Mouse (Mus musculus): ENCODE measurements around the gene Defb25. TPM values are rescaled to one million over a fixed set of nuclear protein-coding genes. Genes with fewer than 3 reads are reported as not detected.

Defb25 gene
- polyA plus RNA-seq (2012; ENCODE audit: low replicate concordance) = not detected in 2 replicates

GRCm38 (mm10) chr2:152622953-152623352 is at the start of gene Defb25:
Gene Defb25 (minus strand): TSS chr2:152623053.

GRCm38 (mm10) chr2:152669256-152669638 is 46.4 kb upstream of the Defb25 start, which contains the start of gene H13:
Gene H13 (plus strand): TSS chr2:152669461.

GRCm38 (mm10) chr2:152626774-152627591 is 4.1 kb upstream of the Defb25 start, which contains the start of gene Rem1:
Gene Rem1 (plus strand): TSS chr2:152626951.

GRCm38 (mm10) chr2:152604057-152604456 is 18.8 kb downstream of the Defb25 start, which contains the start of gene Defb36:
Gene Defb36 (plus strand): TSS chr2:152604327.

GRCm38 (mm10) chr2:152599299-152599698 is 23.6 kb downstream of the Defb25 start, which contains the start of gene Defb45:
Gene Defb45 (minus strand): TSS chr2:152599399.

GRCm38 (mm10) chr2:152580107-152580506 is 42.7 kb downstream of the Defb25 start, which contains the start of gene Defb19:
Gene Defb19 (minus strand): TSS chr2:152580312.

Other genes with a start within 250 kb of the Defb25 start
- gene Nrsn2, start 246.4 kb downstream of the Defb25 start, polyA plus RNA-seq (2012; ENCODE audit: low replicate concordance) = not detected in 2 replicates
- 83.5 and 117 TPM in 2 replicates for gene Sox12, start 225.0 kb downstream of the Defb25 start, polyA plus RNA-seq (2012; ENCODE audit: low replicate concordance)
- gene Zcchc3, start 208.0 kb downstream of the Defb25 start, polyA plus RNA-seq (2012; ENCODE audit: low replicate concordance) = 11.5 and 15.2 TPM in 2 replicates
- 0.20 TPM in 1 of 2 replicates, not detected in the other for gene 6820408C15Rik, start 207.5 kb downstream of the Defb25 start, polyA plus RNA-seq (2012; ENCODE audit: low replicate concordance)
- not detected in 2 replicates for gene Defb23, start 158.4 kb downstream of the Defb25 start, polyA plus RNA-seq (2012; ENCODE audit: low replicate concordance)
- gene Defb20, start 146.0 kb downstream of the Defb25 start, polyA plus RNA-seq (2012; ENCODE audit: low replicate concordance) = not detected in 2 replicates
- not detected in 2 replicates for gene Defb22, start 132.9 kb downstream of the Defb25 start, polyA plus RNA-seq (2012; ENCODE audit: low replicate concordance)
- gene Defb26, start 111.4 kb downstream of the Defb25 start, polyA plus RNA-seq (2012; ENCODE audit: low replicate concordance) = not detected in 2 replicates
- not detected in 2 replicates for gene Defb28, start 104.8 kb downstream of the Defb25 start, polyA plus RNA-seq (2012; ENCODE audit: low replicate concordance)
- not detected in 2 replicates for gene Defb29, start 83.0 kb downstream of the Defb25 start, polyA plus RNA-seq (2012; ENCODE audit: low replicate concordance)
- gene Gm17416, start 53.7 kb downstream of the Defb25 start, polyA plus RNA-seq (2012; ENCODE audit: low replicate concordance) = not detected in 2 replicates
- gene Defb21, start 50.3 kb downstream of the Defb25 start, polyA plus RNA-seq (2012; ENCODE audit: low replicate concordance) = not detected in 2 replicates
- not detected in 2 replicates for gene Defb19, start 42.7 kb downstream of the Defb25 start, polyA plus RNA-seq (2012; ENCODE audit: low replicate concordance)
- gene Defb45, start 23.7 kb downstream of the Defb25 start, polyA plus RNA-seq (2012; ENCODE audit: low replicate concordance) = not detected in 2 replicates
- gene Defb36, start 18.7 kb downstream of the Defb25 start, polyA plus RNA-seq (2012; ENCODE audit: low replicate concordance) = not detected in 2 replicates
- 0.80 and 2.1 TPM in 2 replicates for gene Rem1, start 3.9 kb upstream of the Defb25 start, polyA plus RNA-seq (2012; ENCODE audit: low replicate concordance)
- gene H13, start 46.4 kb upstream of the Defb25 start, polyA plus RNA-seq (2012; ENCODE audit: low replicate concordance) = 109 and 191 TPM in 2 replicates
- gene Mcts2, start 64.0 kb upstream of the Defb25 start, polyA plus RNA-seq (2012; ENCODE audit: low replicate concordance) = 2.2 TPM in 1 of 2 replicates, not detected in the other
- gene Id1, start 113.2 kb upstream of the Defb25 start, polyA plus RNA-seq (2012; ENCODE audit: low replicate concordance) = 2.9 and 6.2 TPM in 2 replicates
- gene Cox4i2, start 131.1 kb upstream of the Defb25 start, polyA plus RNA-seq (2012; ENCODE audit: low replicate concordance) = 0.35 TPM in 1 of 2 replicates, not detected in the other
- 97.0 and 169 TPM in 2 replicates for gene Bcl2l1, start 208.7 kb upstream of the Defb25 start, polyA plus RNA-seq (2012; ENCODE audit: low replicate concordance)
- 9.2 and 11.6 TPM in 2 replicates for gene Tpx2, start 224.9 kb upstream of the Defb25 start, polyA plus RNA-seq (2012; ENCODE audit: low replicate concordance)

All from leukemia stem cell, adult 10-12 weeks (primary cell).